ENCODE assay signal across 1 mouse cellular context in genomic region chr11:69061255-69061912, GRCm38 (mm10).
TF ChIP-seq lines count a peak whose summit lies in the region.

No protein-coding gene starts in this region.

TF ChIP-seq in MEL, 35 proteins besides CTCF, POLR2A, EP300 and RAD21 (continued from another document):
- TF ChIP-seq HCFC1 (IDR thresholded peaks at IDR 0.05; ENCODE audit: low read depth, low read length) (no peak), SIN3A (IDR thresholded peaks at IDR 0.05; ENCODE audit: low read length) (0 out of 2 replicates have a peak, but pooled peaks have one; percentile 24)
